Mouse (Mus musculus) liver, adult 2 months (tissue): ENCODE measurements at regions not wholly inside any gene's neighbourhood (a gene's known extent, or its start where the extent isn't known, plus 50 kb on each side); places are given as distances from the start of the nearest gene placed in this dataset.

Source experiments
- DNase-seq: peaks from one replicate; pipeline ENCODE4 v3.0.0-alpha.2; 2011; ENCODE audit warnings: low read depth, low spot score; ENCODE audit errors: extremely low read depth
- H3K27ac ChIP-seq: fragments of 200-500 bp; replicated peaks from 2 replicates; pipeline ENCODE4 v1.5.1; 2012; ENCODE audit warnings: low read depth, mild to moderate bottlenecking, control low read depth, inconsistent platforms, low read length; ENCODE audit not compliant: insufficient read depth
- H3K27me3 ChIP-seq: fragments of 200-500 bp; 2 replicates; pipeline ENCODE4 v1.6.1; 2012; ENCODE audit warnings: mild to moderate bottlenecking, moderate library complexity, low read length, inconsistent platforms; ENCODE audit not compliant: control insufficient read depth, insufficient read depth
- H3K36me3 ChIP-seq: fragments of 200-500 bp; 2 replicates; pipeline ENCODE4 v1.6.1; 2012; ENCODE audit warnings: low read length, inconsistent platforms; ENCODE audit not compliant: control insufficient read depth, insufficient read depth
- H3K4me1 ChIP-seq: fragments of 200-500 bp; 2 replicates; pipeline ENCODE4 v1.6.1; 2011; ENCODE audit warnings: low read length; ENCODE audit not compliant: control insufficient read depth, insufficient read depth
- H3K4me3 ChIP-seq: fragments of 200-500 bp; 2 replicates; pipeline ENCODE4 v1.5.1; 2011; ENCODE audit warnings: low read depth, mild to moderate bottlenecking, control low read depth, low read length, moderate library complexity; ENCODE audit not compliant: insufficient read depth
- H3K79me2 ChIP-seq: fragments of 200-500 bp; 2 replicates; pipeline ENCODE4 v1.6.1; 2012; ENCODE audit warnings: inconsistent platforms, mild to moderate bottlenecking, low read length, moderate library complexity; ENCODE audit not compliant: control insufficient read depth, insufficient read depth
- H3K9ac ChIP-seq: fragments of 200-500 bp; 2 replicates; pipeline ENCODE4 v1.6.1; 2012; ENCODE audit warnings: low read depth, mild to moderate bottlenecking, control low read depth, inconsistent platforms, low read length
- CTCF ChIP-seq: fragments of 200-500 bp; IDR thresholded peaks from 2 replicates; pipeline ENCODE4 v1.5.1; 2011; ENCODE audit warnings: low read depth, low read length, control low read depth
- POLR2A ChIP-seq: fragments of 200-500 bp; IDR thresholded peaks from 2 replicates; pipeline ENCODE4 v1.6.1; 2011; ENCODE audit warnings: low read length, control low read depth; ENCODE audit not compliant: insufficient read depth; ENCODE audit errors: extremely low read depth
- WGBS: fragments of 180-500 bp; shearing (Covaris S2); methylation state at CpG from one replicate; pipeline ENCODE4 v1.1.7; 2018; 5-methylcytosine and 5-hydroxymethylcytosine counted together

DNA sequence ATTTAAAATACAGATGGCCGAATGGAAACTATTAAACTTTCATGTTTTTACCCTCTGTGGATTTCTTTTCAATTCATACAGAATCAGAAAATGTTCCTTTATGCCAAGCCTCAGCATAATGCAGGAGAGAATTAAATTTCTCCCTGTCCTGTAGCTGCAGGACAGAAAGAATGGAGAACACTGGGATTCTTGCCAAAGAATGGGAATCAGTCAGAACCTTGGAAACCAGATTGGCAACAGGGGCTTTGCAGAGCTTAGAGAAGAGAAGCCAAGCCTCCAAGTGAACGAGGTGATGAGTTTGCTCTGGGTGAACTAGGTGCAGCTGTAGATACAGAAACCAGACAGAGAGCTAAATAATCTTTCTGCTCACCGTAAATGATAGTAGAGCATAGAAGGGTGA lies 64.6 kb downstream of the Npy5r start:
- H3K4me1 ChIP-seq = no peaks in the 10 kb centered on the region
- no peak for DNase-seq
- no peaks in the 10 kb centered on the region for H3K36me3 ChIP-seq
- no peak overlapping the region for H3K9ac ChIP-seq
- H3K27me3 ChIP-seq = no peaks in the 10 kb centered on the region
- H3K4me3 ChIP-seq = no peak overlapping the region
- no peaks in the 10 kb centered on the region for H3K79me2 ChIP-seq
- 67% methylated on average over 3 of the region's 3 CpGs for WGBS
- no peak overlapping the region for H3K27ac ChIP-seq
- TF ChIP-seq POLR2A (no peak), CTCF (no peak)

GRCm38 (mm10) chr8:66623822-66624221 lies 64.1 kb downstream of the Npy5r start:
- Histone ChIP-seq H3K27ac (no peak overlapping the region), H3K79me2 (no peaks in the 10 kb centered on the region), H3K27me3 (no peaks in the 10 kb centered on the region), H3K36me3 (no peaks in the 10 kb centered on the region), H3K4me1 (no peaks in the 10 kb centered on the region), H3K9ac (no peak overlapping the region), H3K4me3 (no peak overlapping the region)
- TF ChIP-seq POLR2A (no peak), CTCF (no peak)
- WGBS = 60% methylated on average over 10 of the region's 10 CpGs
- no peak for DNase-seq
